Mouse (Mus musculus): Measurements from ENCODE around the gene Asap3. TPM values are rescaled to one million over a fixed set of nuclear protein-coding genes. Genes with fewer than 3 reads are reported as not detected.

Asap3 gene
- polyA plus RNA-seq, 1 experiment, result 8.5 TPM

GRCm38 (mm10) chr4:136260491-136261180 lies 54.5 kb downstream of the Asap3 start:
- no peak overlapping the region for H3K4me3 ChIP-seq (ENCODE audit: insufficient read depth, low read length)
- no peak overlapping the region for H3K27ac ChIP-seq (ENCODE audit: insufficient read depth, low read length)
- TF ChIP-seq POLR2A (IDR thresholded peaks at IDR 0.05; ENCODE audit: low read depth, low read length) (no peak), CTCF (IDR thresholded peaks at IDR 0.05; ENCODE audit: borderline replicate concordance, insufficient read depth, low read length) (peak; percentile 78)
- H3K4me1 ChIP-seq (ENCODE audit: control insufficient read depth, insufficient read depth, low read length), result no peaks in the 10 kb centered on the region

GRCm38 (mm10) chr4:136261912-136262311 lies 55.7 kb downstream of the Asap3 start:
- Histone ChIP-seq H3K27ac (ENCODE audit: insufficient read depth, low read length) (no peak overlapping the region), H3K4me3 (ENCODE audit: insufficient read depth, low read length) (no peak overlapping the region), H3K4me1 (ENCODE audit: control insufficient read depth, insufficient read depth, low read length) (no peaks in the 10 kb centered on the region)
- TF ChIP-seq CTCF (IDR thresholded peaks at IDR 0.05; ENCODE audit: borderline replicate concordance, insufficient read depth, low read length) (no peak), POLR2A (IDR thresholded peaks at IDR 0.05; ENCODE audit: low read depth, low read length) (no peak)

- TF ChIP-seq POLR2A (IDR thresholded peaks at IDR 0.05; ENCODE audit: low read depth, low read length) (no peak), CTCF (IDR thresholded peaks at IDR 0.05; ENCODE audit: borderline replicate concordance, insufficient read depth, low read length) (no peak)
- Histone ChIP-seq H3K4me3 (ENCODE audit: insufficient read depth, low read length) (no peak overlapping the region), H3K27ac (ENCODE audit: insufficient read depth, low read length) (no peak overlapping the region), H3K4me1 (ENCODE audit: control insufficient read depth, insufficient read depth, low read length) (no peaks in the 10 kb centered on the region)
Measured at GRCm38 (mm10) chr4:136263555-136263954, 57.4 kb downstream of the Asap3 start.

DNA sequence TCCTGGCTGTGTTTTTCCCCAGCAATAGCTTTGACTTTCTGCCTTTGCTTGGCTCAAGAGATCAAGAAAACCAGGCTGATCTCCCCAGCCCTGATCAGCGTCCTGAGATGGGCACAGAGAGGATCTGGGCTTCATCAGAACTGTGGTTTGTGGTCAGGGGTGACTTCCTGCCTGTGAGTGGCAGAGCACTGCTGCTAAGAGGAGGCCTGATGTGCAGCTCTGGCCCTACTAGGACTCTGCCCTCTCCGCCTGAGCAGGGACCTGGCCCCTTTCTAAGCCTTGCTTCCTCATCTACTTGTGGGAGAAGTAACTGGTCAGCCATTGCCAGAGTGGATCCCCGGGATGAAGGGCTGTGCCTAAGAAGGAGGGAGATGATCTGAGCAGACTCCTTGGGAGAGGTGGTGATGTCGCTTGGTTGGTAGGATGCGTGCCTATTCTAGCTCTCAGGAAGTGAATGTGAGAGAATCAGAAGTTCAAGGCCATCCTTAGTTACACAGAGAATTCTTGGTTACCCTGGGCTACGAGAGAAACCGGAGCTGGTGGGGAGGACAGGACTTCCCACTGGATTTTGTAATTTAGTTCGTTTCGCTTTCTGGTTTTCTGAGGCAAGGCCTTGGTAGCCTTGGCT lies 60.7 kb downstream of the Asap3 start:
- TF ChIP-seq POLR2A (IDR thresholded peaks at IDR 0.05; ENCODE audit: low read depth, low read length) (no peak), CTCF (IDR thresholded peaks at IDR 0.05; ENCODE audit: borderline replicate concordance, insufficient read depth, low read length) (no peak)
- H3K4me1 ChIP-seq (ENCODE audit: control insufficient read depth, insufficient read depth, low read length), result no peaks in the 10 kb centered on the region
- H3K27ac ChIP-seq (ENCODE audit: insufficient read depth, low read length), result no peak overlapping the region
- no peak overlapping the region for H3K4me3 ChIP-seq (ENCODE audit: insufficient read depth, low read length)

DNA sequence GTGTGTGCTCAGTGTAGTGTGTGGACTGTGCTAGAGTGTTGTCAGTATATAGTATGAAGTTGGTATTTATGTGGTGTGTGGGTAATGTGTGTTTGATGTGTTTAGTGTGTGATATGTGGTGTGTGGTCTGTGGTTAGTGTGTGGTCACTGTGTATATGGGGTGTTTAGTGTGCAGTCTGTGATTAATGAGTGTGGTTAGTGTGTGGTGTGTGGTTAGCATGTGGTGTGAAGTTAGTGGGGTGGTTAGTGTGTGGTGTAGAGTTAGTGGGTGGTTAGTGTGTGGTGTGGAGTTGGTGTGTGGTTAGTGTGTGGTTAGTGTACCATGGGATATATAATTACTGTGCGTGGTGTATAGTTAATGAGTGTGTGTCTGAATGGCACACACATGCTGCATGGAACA lies 62.7 kb downstream of the Asap3 start:
- H3K27ac ChIP-seq (ENCODE audit: insufficient read depth, low read length), result no peak overlapping the region
- no peaks in the 10 kb centered on the region for H3K4me1 ChIP-seq (ENCODE audit: control insufficient read depth, insufficient read depth, low read length)
- TF ChIP-seq POLR2A (IDR thresholded peaks at IDR 0.05; ENCODE audit: low read depth, low read length), result no peak
- no peak for TF ChIP-seq CTCF (IDR thresholded peaks at IDR 0.05; ENCODE audit: borderline replicate concordance, insufficient read depth, low read length)
- no peak overlapping the region for H3K4me3 ChIP-seq (ENCODE audit: insufficient read depth, low read length)

GRCm38 (mm10) chr4:136270648-136271047 lies 64.5 kb downstream of the Asap3 start:
- H3K27ac ChIP-seq (ENCODE audit: insufficient read depth, low read length), result no peak overlapping the region
- H3K4me3 ChIP-seq (ENCODE audit: insufficient read depth, low read length), result no peak overlapping the region
- H3K4me1 ChIP-seq (ENCODE audit: control insufficient read depth, insufficient read depth, low read length), result no peaks in the 10 kb centered on the region
- TF ChIP-seq POLR2A (IDR thresholded peaks at IDR 0.05; ENCODE audit: low read depth, low read length) (no peak), CTCF (IDR thresholded peaks at IDR 0.05; ENCODE audit: borderline replicate concordance, insufficient read depth, low read length) (no peak)

- Histone ChIP-seq H3K27ac (ENCODE audit: insufficient read depth, low read length) (no peak overlapping the region), H3K4me3 (ENCODE audit: insufficient read depth, low read length) (no peak overlapping the region), H3K4me1 (ENCODE audit: control insufficient read depth, insufficient read depth, low read length) (peaks cover 6% of the 10 kb centered on the region)
- no peak for TF ChIP-seq POLR2A (IDR thresholded peaks at IDR 0.05; ENCODE audit: low read depth, low read length)
- TF ChIP-seq CTCF (IDR thresholded peaks at IDR 0.05; ENCODE audit: borderline replicate concordance, insufficient read depth, low read length), result no peak
Measured at GRCm38 (mm10) chr4:136281097-136281496, 74.9 kb downstream of the Asap3 start.

GRCm38 (mm10) chr4:136281611-136282010 lies 75.4 kb downstream of the Asap3 start:
- Histone ChIP-seq H3K4me1 (ENCODE audit: control insufficient read depth, insufficient read depth, low read length) (peaks cover 6% of the 10 kb centered on the region), H3K4me3 (ENCODE audit: insufficient read depth, low read length) (no peak overlapping the region), H3K27ac (ENCODE audit: insufficient read depth, low read length) (no peak overlapping the region)
- TF ChIP-seq POLR2A (IDR thresholded peaks at IDR 0.05; ENCODE audit: low read depth, low read length) (no peak), CTCF (IDR thresholded peaks at IDR 0.05; ENCODE audit: borderline replicate concordance, insufficient read depth, low read length) (no peak)

DNA sequence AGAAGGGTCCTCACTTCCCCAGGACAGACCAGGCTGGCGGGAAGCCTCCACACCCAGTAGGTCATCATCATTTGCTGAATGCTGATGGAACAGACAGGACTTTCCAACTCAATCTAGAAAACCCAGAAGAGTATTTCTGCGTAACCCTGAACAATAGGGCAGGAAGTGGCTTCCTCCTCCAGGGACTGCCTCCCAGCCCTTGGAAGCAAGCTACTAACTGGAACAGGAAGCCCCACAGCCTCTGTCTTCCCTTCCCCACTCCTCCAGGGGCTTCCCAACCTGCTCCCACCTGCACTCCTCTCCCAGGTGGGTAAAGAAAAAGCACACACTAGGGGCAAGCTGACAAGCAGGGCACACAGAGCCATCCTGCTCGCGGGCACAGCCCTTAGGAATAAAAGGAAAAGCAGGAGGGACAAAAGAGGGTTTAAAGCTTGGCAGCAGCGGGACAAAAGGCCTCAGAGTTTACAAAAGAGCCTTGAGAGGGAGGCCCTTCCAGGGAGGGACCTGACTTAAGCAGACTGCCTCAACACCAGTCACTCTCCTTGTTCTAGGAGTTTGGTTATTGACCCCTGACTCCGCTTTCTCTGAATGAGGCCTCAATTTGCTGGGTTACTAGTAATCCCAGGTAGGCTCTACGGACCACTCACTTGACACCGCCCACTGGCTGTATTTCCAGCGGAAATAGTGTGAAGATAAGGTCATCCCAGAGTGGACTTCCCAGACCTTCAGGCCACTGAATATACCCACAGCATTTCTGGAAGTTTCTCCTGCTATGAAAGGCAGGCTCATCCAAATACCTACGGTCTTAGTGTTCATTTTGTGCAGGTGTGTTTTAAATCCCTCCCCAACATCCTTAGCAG lies 76.7 kb downstream of the Asap3 start:
- peaks cover 6% of the 10 kb centered on the region for H3K4me1 ChIP-seq (ENCODE audit: control insufficient read depth, insufficient read depth, low read length)
- H3K4me3 ChIP-seq (ENCODE audit: insufficient read depth, low read length), result no peak overlapping the region
- H3K27ac ChIP-seq (ENCODE audit: insufficient read depth, low read length), result no peak overlapping the region
- TF ChIP-seq CTCF (IDR thresholded peaks at IDR 0.05; ENCODE audit: borderline replicate concordance, insufficient read depth, low read length) (no peak), POLR2A (IDR thresholded peaks at IDR 0.05; ENCODE audit: low read depth, low read length) (no peak)

Data from embryonic fibroblast, embryonic 13.5 days (primary cell).